Mouse (Mus musculus): ENCODE results near the gene Plin3. TPM values are rescaled to one million over a fixed set of nuclear protein-coding genes. Genes with fewer than 3 reads are reported as not detected.

Plin3 gene
- total RNA-seq, 2 experiments from 2014 or later, result 3.1 to 5.9 TPM

GRCm38 (mm10) chr17:56303160-56303846 is 10.6 kb upstream of the Plin3 start, which contains the start of gene Uhrf1:
Gene Uhrf1 (plus strand): TSS chr17:56303321.
- ATAC-seq (replicated peaks; ENCODE audit: low FRiP score, poor library complexity, severe bottlenecking), result peak; percentile 80

GRCm38 (mm10) chr17:56302363-56302996 is 9.8 kb upstream of the Plin3 start:
- no peak for ATAC-seq (replicated peaks; ENCODE audit: low FRiP score, poor library complexity, severe bottlenecking)

DNA sequence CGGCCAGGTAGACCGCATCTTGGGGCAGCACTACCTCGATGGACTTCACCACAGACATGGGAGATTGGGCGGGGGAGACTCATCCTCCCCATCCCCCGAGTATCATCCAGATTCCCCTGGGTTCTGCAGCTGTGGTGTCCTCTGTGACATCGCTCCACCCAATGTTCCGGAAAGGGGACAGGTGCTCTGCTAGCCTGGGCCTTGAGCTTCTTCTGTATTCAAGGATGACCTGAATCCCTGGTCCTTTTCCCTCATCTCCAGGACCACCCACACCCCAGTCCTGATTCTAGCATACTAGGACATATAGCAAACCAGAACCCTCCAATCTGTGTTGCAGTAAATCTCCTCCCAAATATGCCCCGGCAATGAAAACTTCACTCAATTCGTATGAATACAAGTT is 7.5 kb upstream of the Plin3 start, which contains the start of gene Arrdc5:
Gene Arrdc5, minus strand, starts transcription at position 101 of the 400 bp plus-strand sequence.
- ATAC-seq (replicated peaks; ENCODE audit: low FRiP score, poor library complexity, severe bottlenecking), result no peak

- ATAC-seq (replicated peaks; ENCODE audit: low FRiP score, poor library complexity, severe bottlenecking), result no peak
Measured at GRCm38 (mm10) chr17:56298238-56298637, 5.6 kb upstream of the Plin3 start.

- no peak for ATAC-seq (replicated peaks; ENCODE audit: low FRiP score, poor library complexity, severe bottlenecking)
Measured at GRCm38 (mm10) chr17:56296201-56296600, 3.5 kb upstream of the Plin3 start.

GRCm38 (mm10) chr17:56294241-56294640 is 1.6 kb upstream of the Plin3 start:
- ATAC-seq (replicated peaks; ENCODE audit: low FRiP score, poor library complexity, severe bottlenecking), result no peak

GRCm38 (mm10) chr17:56293291-56293690 is 618 bp upstream of the Plin3 start:
- no peak for ATAC-seq (replicated peaks; ENCODE audit: low FRiP score, poor library complexity, severe bottlenecking)

DNA sequence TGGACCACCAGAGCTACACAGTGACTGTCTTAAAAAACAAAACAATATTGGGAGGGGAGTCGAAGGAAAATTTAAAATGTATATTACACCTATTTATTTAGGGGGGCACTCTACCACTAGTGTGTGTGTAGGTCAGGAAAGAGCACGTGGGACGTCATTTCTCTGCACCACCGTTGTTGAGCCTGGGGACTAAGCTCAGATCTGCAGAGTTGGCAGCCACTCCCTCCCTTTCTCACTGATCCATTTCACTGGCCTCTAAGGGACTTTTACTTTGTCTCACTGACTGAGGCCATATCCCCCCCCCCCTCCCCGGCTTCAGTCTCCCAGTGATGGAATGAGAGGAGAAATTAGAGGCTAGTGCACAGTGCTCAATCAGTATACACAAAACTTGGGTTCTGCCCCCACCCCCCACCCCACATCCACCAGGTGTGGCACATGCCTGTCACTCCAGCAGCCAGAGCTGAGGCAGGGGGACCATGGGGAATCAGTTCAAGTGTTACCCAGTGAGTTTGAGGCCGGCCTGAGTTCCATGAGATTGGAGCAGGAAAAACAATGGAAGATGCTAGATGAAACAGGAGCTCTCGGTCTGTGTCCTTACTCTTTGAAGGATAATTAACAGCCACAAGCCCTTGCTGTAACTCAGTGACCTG is 722 bp downstream of the Plin3 start:
- no peak for ATAC-seq (replicated peaks; ENCODE audit: low FRiP score, poor library complexity, severe bottlenecking)

GRCm38 (mm10) chr17:56291171-56291511 is 1.5 kb downstream of the Plin3 start:
- peak; percentile 83 for ATAC-seq (replicated peaks; ENCODE audit: low FRiP score, poor library complexity, severe bottlenecking)

DNA sequence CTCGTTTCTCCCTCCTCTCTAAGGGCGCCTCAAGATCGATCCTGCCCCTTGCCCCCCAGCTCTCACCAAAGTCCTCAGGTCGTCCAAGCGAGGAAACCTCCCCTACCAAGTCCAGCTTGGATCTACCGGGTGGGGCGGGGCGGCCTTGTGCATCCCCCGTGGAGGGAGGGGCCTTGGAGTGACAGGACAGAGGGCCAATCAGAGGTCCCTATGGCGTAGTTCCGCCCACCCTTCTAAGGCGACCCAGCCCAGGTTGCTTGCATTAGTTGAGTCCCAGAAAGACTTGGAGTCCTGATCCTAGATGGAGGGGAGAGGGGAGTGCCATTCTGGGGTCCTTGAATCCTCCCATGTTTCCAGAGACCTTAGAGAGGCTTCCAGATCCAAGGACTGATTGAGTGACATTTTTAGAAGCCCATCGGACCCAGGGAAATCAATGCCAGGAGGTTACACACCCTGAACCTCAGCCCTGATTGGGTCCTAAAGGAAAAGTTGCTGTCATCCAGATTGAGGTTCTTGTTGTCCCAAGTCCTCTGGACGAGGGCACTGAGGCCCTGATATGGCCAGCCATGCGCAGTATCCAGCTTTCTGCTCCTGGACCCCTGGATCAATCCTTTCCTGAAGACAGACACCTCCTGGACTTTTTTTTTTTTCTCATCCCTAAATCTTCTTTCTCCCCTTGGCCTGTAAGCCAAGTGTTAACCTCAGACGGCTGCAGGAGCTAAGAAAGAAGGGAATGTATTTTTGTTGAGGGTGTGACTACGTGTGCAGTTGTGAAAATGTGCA is 2.1 kb downstream of the Plin3 start:
- ATAC-seq (replicated peaks; ENCODE audit: low FRiP score, poor library complexity, severe bottlenecking), result peak; percentile 73

DNA sequence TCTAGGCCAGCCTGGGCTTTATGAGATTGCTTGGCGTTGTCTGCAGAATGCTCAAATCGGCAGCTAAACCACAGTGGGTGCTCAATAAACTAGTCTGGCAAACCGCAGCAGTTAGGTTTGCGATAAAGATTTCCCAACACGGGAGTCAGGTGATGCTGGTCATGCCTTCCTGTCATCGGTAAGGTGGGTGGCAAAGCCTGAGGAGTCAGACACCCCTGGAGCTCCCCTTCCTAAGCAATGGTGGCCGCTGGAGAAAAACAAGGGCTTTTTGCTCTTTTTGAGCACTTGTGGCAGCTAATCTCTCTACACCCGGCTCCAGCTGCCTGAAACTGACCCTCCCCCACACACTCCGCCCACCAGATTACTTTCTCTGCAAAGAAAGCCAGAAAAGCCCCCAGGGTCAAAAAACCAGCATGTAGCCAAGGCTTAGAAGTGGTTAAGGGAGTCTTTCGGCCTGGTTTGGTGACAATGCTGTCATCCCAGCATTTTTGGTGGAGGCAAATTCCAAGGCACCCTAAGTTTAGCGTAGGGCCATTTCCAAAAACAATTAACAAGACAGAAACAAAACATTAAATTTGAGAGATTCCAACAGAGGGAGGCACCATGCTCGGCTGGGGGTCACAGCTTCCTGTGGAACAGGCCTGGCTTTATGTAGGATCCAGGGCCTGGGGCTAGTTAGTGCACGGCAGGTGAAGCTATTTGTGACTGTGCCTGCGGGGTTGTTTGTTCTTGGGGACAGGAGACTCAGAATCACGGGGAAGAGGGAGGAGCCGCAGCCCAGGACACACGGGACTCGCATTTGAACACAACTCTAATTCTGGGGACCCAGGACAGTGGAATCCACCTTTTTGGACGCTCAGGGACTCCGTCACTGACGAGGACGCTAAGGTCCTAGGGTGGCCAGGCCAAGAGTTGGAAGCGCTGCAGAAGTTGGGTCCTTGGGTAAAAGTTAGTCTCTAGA is 3.0 kb downstream of the Plin3 start:
- ATAC-seq (replicated peaks; ENCODE audit: low FRiP score, poor library complexity, severe bottlenecking), result no peak

DNA sequence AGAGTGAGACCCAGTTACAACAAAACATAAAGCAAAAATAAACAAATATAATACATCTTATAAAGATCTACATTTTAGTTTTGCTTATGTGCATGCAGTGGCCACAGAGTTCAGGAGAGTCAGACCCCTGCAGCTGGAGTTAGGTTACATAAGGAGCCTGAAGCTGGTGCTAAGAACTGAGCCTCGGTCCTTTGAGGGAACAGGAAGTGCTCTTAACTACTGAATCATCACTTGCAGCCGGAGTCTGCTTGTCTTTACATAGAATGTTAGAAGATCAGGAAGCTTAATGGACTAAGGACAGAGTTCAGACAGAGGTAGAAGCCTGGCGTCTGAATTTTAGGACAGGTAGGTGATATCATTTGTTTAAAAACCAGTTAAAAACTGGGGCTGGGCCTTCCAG is 3.8 kb downstream of the Plin3 start:
- no peak for ATAC-seq (replicated peaks; ENCODE audit: low FRiP score, poor library complexity, severe bottlenecking)

GRCm38 (mm10) chr17:56287830-56288229 is 4.8 kb downstream of the Plin3 start:
- ATAC-seq (replicated peaks; ENCODE audit: low FRiP score, poor library complexity, severe bottlenecking), result no peak

GRCm38 (mm10) chr17:56285995-56286394 is 6.7 kb downstream of the Plin3 start:
- no peak for ATAC-seq (replicated peaks; ENCODE audit: low FRiP score, poor library complexity, severe bottlenecking)

DNA sequence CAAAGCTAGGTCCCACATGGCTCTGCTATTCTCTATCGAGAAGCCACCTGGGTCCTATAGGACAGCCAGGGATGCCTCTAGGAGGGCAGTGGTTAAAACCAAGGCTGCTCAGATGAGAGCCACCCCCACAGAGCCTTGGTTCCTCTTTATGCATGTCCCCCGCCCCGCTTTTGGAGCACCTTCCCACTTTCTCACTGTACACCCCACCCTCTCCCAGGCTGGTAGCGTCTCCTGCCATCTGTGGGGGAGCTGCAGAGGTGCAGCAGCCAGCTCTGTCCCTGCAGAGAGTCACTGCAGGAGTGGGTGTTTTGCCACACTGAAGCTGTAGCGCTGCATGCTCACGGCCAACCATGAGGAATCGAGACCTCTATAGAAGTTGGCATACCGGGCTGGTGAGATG is 9.4 kb downstream of the Plin3 start:
- no peak for ATAC-seq (replicated peaks; ENCODE audit: low FRiP score, poor library complexity, severe bottlenecking)

DNA sequence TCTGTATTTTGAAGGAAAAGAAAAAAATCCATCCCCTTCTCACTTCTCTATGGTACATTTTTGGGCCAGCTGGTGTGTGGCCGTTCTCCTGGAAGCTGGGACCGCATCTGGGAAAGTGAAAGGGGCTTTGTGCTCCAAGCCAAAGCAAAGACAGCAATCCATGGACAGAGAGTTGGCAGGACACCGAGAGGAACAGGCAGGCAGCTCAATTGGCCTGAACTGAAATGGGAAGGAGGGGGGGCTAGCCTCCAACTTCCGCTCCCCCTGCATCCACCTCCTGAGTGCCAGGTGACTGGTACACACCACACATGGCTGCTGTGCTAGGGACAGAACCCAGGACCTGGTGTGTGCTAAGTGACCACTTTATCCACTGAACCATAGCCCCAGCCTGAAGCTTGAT is 9.9 kb downstream of the Plin3 start:
- no peak for ATAC-seq (replicated peaks; ENCODE audit: low FRiP score, poor library complexity, severe bottlenecking)

DNA sequence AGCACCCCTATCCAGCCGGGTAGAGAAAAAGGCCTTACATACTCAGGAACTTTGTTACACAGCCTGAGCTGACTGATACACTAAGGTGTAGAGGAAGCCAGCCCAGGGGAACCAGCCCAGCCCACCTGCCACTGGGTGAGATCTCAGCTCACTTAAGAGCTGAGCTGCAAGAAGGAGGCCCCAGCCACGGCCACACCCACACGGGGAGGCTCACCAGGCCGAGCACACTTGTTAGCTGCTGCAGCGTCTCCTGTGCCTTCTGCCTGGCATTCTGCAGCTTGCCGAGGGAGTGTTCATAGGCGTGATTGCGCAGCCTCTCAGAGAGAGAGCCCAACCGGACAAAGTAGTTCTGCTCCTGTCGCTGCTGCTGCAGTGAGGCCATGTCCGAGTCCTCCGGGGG is 11.5 kb downstream of the Plin3 start:
- ATAC-seq (replicated peaks; ENCODE audit: low FRiP score, poor library complexity, severe bottlenecking), result no peak

DNA sequence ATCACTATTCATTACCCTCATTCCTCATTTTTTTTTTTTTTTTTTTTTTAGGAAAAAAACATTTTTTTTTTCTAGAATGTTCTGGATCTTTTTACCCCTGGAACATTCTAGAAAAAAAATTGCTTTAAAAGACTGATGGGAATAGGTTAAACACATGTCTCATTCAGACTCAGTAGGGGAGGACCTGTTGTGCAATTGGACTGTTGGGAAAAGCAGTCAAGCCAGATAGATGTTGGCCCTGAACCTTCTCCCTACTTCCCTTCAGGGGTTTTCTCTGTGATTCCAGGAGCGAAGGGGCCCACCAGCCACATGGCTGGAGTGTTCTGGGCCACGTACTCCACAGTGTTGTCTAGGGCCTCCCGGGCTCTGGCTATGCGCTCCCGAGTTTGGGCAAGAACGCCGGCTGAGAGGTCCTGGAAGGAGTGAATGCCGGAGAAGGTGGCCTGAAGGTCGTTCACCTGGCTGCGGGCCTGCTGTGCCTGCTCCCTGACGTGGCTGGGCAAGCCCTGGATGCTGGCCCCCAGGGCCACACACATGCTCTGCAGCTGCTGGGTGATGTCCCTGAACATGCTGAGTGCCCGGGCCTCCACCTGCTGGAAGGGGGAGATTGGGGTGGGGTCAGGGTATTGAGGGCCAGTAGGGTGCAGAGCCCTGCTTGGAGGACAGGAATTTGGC is 13.1 kb downstream of the Plin3 start:
- no peak for ATAC-seq (replicated peaks; ENCODE audit: low FRiP score, poor library complexity, severe bottlenecking)

GRCm38 (mm10) chr17:56278340-56278739 is 14.3 kb downstream of the Plin3 start:
- ATAC-seq (replicated peaks; ENCODE audit: low FRiP score, poor library complexity, severe bottlenecking), result no peak
